Mouse (Mus musculus) C2C12 (cell line): ENCODE data around the gene H2afy.
A peak's percentile ranks its signal among the peaks of the same experiment; 100 is the strongest.

Source experiments
- CTCF ChIP-seq: IDR thresholded peaks from one replicate; pipeline ENCODE4 v1.5.1; 2011; ENCODE audit not compliant: control insufficient read depth, insufficient read depth, insufficient read length
- FOSL1 ChIP-seq: IDR thresholded peaks from one replicate; pipeline ENCODE4 v1.8.0; 2011; ENCODE audit warnings: mild to moderate bottlenecking, low read length; ENCODE audit not compliant: poor library complexity, insufficient read depth, severe bottlenecking
- USF1 ChIP-seq: IDR thresholded peaks from one replicate; pipeline ENCODE4 v1.6.1; 2011; ENCODE audit warnings: low read depth, mild to moderate bottlenecking, control low read depth, moderate library complexity

- TF ChIP-seq CTCF (peak; percentile 25), FOSL1 (no peak), USF1 (no peak)
Observed at GRCm38 (mm10) chr13:56151404-56152226, 15.5 kb upstream of the H2afy start.
